Mouse (Mus musculus) Muller cell, postnatal 12 days (primary cell): ENCODE measurements at regions not wholly inside any gene's neighbourhood (a gene's known extent, or its start where the extent isn't known, plus 50 kb on each side); places are given as distances from the start of the nearest gene placed in this dataset.

Experiments
- DNase-seq: peaks from one replicate; pipeline ENCODE4 v3.0.0-alpha.2; 2015; ENCODE audit errors: inconsistent ontology term

DNA sequence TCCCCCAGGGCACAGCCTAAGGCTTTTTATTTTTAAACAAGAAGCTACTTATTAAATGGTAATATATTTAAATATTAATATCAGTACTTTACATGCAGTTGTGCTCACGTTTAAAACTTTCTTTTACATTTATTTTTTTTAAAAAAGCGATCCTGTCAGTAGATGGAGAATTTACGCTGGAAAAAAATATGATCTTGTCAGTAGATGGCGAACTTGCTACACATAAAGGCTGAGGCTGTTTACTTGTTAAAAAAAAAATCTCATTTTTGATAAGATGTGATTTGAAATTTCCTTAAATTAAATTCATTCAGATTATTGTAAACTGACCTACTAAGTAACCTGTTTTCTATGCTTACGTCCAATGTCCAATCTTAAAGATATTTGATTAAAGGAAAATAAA lies 441.7 kb upstream of the BB014433 start:
- peak; percentile 0 for DNase-seq

DNA sequence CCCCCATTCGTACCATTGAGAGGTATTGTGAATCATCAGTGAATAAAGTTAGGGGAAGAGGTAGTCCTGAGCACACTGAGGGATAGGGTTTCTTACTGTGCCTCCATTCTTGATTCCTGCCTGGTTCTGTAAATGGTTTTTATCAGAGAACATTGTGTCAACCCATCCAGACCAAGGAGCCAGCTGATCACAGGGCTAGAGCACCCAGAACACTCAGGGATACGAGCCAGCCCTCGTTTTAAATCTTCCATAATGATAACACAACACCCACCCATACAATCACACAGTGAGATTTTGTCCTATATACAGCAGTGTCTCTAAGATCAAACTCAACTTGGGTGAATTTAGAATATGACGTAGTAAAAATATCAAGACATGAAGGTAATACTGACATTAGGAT lies 424.7 kb upstream of the BB014433 start:
- DNase-seq: no peak

DNA sequence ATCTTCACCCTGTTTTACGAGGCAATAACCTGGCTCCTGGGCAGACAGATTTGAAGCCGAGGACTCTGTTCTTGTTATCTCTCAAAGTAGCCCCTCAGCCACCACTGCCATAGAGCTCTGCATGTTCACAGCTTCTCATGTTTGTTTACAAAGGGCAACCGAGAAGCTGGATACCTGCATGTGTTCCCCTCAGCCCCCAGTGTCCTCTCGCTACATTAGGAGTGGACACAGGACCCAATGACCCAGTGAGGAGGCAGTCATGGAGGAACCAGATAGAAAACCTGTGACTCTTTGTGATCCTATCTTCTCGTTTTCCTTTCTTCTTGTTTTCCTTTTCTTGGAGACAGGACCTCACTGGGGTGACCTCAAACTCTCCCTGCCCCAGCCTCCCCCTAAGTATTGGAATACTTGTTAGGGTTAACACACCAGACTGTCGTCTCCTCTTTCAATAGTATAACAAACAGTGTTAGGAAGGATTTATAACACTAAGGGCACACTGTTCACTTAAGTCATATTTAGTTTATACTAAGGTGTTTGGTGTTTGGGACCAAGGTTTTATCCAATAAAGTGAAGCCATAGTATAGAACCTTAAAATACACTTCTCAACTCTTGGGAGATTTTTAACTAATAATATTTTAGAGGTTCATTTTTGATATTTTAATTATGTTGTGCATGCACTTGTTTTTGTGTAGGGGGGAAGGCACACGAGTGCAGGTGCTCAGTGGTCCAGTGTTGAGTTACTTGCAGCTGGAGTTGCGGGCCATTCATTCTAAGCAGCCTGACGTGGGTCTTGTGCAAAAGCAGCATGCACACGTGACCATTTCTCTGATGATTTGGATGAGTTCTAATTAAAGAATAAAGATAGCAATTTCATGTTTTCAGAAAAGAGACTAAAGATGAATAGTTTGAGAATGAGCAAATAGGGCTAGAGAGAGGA lies 422.9 kb upstream of the BB014433 start:
- no peak for DNase-seq

DNA sequence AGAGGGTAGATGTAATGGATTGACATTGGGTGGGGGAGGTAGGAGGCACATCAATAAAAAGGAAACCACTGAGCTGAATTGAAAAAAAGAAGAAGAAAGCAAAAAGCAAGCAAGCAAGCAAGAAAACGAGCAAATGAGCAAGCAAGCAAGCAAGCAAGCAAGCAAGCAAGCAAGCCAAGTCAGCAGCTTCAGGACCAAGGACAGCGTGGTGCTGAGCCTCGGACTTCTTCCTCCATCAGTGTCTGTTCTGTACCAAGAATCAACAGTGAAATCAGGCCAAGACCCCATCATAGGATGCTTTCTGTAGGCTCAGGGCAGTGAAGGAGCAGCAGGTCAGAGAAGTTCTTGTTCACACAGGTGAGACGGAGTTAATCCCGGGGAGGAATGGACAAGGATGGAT lies 392.7 kb upstream of the BB014433 start:
- peak; percentile 36 for DNase-seq

DNA sequence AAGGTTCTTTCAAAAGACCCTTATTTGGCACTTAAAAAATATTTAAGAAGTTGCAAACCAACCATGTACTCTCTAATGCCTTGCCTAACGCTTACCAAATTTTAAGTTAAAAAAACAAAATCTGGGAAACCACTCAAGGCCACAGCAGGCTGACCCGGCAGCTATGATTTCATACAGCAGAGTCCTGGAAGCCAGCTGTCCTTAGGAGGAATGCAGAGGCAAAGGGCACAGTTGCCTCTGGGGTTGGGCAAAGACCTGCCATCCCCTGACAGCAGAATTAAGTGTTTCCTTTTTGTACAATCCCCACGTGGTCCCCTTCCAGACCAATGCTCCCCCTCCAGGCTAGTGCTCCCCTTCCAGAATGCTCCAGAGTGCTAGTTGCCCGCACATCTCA lies 348.8 kb upstream of the BB014433 start:
- DNase-seq: no peak

DNA sequence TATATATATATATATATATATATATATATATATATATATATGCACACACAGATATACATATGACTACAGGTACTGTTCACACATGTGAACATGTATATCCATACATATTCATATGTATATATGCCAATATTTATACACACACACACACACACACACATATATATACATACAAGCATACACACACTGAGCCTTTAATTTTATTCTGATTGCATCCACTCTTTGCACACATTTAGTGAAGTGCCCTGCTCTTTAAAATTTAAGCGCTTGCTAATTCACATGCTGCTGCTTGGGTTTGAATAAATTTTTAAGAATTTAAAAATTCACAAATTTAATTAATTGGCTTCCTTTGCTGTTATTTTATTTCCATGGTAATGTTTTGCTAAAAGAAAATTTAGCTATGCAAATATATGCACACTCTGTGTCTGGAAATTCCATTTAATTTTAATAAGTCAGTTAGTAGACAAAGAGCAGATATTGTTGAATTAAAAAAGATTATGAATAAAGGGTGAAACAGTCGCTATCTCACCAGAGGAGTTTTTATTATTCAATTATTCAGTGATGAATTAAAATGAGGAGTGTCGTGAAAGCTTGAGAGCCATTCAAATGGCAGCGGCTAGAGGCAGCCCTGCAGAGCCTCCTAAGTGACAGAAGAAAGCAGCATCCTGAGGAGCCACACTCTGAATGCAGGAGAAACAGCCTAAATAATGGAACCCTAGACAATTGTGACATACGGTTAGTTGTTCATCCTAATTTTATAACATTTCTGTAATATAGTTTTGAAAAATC lies 348.3 kb upstream of the BB014433 start:
- no peak for DNase-seq

DNA sequence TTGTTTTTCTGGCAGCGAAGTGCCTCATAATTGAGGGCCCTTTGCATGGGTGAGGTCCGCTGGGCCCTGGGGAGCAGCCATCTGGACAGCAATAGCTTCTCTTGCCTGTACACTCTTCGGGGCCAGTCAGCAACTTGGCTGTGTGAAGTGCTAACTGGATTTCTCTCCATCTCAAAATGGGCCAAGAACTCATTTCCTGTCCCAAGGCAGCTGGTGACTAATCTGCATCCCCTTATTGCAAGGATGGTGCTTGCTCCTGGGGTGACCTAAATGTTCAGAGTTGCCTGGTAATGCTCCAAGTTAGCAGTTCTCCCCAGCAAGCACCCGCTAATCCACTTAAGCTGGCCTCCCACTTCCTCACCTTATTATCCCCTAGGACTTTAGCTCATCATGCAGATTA lies 346.2 kb upstream of the BB014433 start:
- DNase-seq: peak; percentile 22

DNA sequence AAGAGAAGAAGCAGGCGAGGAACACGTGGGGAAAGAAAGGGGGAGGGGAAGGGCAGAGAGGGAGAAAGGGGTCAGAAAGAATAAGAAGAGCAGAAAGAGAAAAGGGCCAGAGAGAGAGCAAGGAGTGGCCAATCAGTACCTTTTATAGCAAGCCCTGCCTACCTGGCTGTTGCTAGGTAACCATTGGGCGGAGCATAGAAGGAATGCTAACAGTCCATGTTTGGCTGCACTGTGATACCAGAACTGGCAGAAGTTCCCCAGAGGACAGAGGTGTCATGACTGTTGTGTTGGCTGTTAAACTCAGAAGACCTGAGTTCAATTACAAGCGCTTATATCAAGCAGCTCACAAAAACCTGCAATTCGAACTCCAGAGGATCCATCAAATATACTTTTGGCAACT lies 342.9 kb upstream of the BB014433 start:
- DNase-seq: no peak

DNA sequence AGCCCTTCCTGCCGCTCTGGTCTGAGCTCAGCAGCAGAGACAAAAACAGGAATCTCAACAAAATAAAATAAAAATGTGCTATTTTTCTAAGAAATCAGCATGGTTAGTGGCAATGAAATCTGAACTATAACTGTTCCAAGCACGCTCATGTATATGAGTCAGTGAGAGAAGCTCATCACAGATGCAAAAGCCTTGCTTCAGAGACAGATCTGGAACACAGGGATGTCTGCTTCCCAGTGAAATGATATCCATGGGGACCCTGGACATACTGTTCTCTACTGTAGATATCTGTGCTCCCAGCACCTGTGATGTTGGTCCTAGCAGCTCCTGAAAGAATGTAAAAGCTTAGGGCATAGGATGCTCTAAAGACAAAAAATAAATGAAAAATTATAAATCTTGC lies 321.2 kb upstream of the BB014433 start:
- no peak for DNase-seq

DNA sequence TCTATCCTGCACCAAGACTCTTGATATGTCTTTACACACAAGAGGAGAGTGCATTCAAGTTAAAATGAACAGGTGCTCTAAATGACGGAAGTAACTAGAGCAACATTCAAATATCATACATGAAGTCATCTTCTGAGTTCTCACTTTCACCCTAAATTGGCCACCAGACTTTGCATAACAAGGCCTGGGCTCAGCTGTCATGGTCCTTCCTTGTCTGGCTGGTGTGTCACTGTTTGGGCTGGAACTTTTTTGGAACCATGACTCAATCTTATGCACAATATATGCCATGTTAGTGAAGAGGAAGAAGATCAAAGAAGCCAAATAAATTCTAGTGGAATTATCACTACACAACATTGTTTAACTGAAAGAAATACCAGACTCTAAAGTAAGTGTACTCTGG lies 318.7 kb upstream of the BB014433 start:
- no peak for DNase-seq

DNA sequence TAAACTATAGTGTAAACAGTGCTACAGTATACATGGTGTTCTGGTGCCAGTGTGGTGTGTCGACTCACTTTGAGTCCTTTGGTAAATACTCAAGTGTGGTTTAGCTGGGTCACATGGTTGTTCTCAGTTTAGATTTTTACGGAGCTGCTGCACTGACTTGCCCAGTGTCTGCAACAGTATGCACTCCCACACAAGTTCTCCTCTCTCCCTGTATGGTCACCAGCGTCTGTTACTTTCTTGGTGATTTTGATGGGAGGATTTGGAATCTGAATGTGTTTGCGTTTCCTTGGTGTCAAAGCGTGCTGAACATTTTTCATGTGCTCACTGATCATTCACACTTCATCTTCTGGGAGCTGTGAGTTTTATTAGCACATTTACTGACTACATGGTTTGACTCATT lies 298.3 kb upstream of the BB014433 start:
- DNase-seq: no peak

DNA sequence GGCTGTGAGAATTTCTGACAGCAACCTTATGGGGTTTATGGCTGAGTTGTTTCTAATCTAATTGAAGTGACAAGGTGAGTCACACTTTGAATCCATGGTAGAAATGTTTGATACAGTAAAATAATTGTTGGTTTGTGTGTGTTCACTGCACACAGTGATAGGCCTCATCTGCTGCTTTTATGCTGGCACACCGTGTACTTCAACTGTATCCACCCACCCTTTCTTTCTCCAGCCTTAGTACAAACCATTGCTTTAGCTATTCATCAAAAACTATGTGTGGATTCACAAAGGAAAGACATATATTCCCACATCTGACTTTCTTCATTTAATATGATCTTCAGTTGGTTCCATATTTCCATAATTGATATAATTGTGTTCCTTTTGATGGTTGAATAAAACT lies 297.7 kb upstream of the BB014433 start:
- DNase-seq: no peak

DNA sequence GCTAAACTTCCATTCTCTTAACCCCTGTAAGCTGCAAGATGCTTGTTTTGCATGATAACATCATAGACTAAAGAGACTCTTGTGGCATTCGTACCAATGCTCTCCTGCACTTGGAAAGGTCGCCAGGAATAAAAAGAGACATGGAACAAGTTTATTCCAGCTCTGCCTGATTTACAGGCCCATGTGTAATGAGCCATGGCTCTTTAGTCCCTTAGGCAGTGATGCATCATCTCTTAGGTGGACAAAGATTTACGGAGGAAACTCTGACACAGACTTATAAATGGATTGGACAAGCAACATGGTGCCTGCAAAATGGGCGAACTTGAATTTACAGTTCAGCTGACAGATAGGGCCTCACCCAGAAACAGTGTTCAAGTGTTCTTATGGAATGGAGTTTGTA lies 288.7 kb upstream of the BB014433 start:
- DNase-seq: no peak

DNA sequence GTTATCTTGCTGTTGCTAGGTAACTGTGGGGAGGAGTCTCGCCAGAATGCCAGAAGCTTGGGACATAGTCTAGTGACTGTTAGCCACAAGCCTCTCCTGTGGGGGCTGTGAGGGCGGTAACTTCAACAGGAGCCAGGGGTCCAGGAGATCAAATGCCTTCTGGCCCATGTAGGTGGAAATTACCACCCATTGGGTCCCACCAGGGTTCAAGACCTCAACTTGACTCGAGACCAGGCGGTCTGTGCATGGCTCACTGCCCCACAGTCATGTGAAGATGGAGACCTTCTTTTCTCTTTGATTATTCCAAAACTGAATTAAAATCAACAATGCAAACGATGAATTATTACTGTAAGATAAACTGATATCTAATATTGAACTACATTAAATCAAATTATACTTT lies 281.4 kb upstream of the BB014433 start:
- no peak for DNase-seq

DNA sequence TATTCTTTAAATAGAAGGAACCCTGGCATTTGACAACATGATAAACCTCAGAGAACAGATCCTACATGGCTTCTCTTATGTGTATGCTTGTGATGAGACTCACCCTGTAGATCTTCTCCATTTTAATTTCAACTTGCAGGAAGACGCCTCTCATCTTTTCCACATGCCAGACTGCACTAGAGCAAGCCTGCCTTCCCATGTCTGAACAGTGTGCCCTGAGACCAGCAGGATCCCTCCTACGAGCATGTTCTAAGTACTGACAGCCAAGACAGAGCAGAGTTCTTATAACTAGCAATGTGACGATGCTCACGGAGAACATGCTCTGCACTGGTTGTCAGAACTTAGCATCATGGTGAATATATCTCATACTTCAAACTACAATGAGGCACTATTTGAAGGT lies 277.5 kb upstream of the BB014433 start:
- no peak for DNase-seq

DNA sequence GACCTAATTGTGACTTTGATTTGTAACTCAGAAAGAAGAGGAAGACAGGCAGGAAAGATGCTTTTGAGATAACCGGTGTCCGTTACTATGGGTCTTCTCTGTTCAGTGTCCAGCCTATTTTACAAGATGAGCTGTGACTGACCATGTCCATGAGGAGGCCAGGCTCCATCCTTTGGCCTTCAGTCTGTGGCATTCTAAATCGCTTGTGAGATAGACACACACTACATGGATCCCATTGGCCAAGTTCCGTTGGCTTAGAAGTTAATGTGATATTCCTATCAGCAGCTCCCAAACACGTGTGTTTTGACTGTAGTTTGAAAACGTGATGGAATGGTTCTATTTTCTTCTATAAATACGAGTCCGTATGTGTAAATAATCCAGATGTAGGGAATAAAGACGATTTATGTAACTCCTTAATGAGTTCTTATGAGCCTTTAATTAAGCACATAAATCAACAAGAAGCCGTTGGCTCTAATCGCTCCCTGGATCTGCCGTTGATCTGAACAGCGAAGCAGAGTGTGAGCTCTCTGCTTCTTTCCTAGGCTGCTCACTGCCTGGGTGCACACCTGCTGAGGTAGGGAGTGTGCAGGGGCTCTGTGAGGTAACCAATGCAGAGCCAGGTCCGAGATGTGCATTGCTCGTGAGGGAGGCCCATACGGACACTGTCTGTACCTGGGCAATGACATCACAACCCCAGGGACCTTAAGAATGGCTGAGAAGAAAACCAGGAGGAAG lies 272.4 kb upstream of the BB014433 start:
- no peak for DNase-seq

DNA sequence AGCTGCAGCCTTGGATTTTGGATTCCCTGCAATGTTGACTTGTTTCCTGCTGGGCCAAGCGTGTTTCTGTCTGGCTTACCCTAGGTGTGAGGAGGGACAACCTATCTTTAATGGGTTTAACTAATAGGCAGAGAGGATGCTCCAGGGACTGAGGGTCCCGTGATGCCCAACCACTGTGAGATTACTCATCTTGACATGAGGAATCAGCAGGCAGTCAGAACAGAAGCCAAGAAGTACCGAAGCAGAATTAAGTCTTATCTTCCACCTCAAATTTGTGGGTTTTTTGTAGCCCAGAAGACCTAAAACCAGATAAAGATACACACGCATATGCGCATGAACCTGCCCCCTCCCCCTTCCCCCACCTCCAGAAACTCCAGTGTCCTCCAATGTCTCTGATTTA lies 267.6 kb upstream of the BB014433 start:
- DNase-seq: no peak

DNA sequence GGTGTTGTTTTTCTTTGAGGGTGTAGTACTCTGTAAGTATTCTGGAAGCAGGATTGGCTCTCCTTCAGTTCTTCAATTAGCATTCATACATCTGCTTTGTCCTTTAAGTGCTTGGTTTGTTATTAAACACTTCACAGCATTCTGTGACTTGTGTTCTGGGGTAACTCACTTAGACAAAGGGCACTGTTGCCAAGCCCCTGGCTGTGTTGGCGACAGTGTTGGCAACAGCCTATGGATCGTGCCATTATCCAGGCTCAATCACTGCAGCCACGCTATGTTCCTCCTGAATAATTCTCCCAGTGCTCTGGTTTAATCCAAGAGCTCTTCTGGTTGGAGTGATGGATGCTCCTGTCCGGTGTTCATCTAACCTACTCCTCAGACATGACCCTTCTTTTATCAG lies 265.6 kb upstream of the BB014433 start:
- DNase-seq: no peak

DNA sequence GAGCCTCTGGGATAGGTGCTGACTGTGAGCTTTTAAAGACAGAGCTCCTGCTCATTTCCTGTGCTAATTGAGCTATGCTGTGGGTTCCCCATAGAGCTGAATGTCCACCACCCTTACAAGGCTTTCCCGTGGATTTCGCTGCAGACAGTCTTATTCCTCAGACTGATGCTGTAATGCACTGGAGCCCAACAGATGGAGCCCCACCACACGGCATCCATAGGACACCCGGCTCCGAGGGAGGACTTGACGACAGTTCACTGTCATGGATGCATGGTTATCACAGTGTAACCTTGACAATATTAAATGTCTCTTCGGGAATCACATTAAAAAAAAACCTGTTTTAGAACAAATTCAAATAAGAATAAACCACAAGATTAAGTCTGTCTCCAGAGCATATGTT lies 265.2 kb upstream of the BB014433 start:
- no peak for DNase-seq

DNA sequence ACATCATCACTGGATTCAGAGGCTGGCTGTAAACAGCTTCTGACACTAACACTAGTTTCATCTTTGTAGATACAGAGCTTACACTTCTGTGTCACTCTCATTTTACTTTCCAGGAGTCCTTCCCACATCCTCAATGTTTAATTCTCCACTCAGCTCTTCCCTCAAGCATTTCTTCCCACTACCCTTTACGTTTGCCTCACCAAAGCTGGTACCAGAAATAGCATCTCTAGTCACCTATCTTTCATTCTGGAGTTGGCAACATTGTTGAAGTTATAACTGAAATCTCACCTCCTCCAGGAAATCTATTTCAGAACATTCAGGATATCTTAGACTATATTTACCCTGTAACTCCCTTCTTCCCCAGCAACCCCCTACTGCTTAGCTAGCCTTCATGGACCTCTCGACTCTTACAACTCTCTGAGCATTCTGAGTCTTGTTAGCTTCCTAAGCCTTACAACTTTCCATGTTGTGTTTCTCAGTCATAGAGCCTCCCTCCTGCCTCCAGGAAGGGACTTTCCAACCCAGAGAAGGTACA lies 258.3 kb upstream of the BB014433 start:
- DNase-seq: no peak

DNA sequence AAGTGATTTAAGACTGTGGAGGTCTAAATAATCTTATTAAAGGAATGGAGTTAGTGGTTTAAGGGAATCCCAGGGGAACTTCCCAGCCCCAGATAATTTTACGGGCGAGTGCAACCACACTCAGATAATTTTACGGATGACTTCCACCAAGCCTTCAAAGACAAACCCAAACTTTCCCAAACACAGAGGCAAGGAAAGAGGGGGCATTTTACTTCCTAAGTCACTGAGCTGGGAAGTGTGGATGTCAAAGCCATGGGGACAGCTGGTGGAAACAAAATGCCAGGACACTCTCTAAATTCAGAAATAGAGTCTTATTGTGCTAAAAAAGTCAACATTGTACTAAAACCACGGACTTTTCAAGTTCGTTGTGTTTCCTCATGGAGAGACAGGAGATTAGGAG lies 227.9 kb upstream of the BB014433 start:
- DNase-seq: peak; percentile 7
